Mouse (Mus musculus) testis, adult 2 months (tissue): ENCODE data around the gene Dnajc4. TPM values are rescaled to one million over a fixed set of nuclear protein-coding genes. Genes with fewer than 3 reads are reported as not detected.
A peak's percentile ranks its signal among the peaks of the same experiment; 100 is the strongest.

Experiments used
- H3K27ac ChIP-seq: fragments of 200-500 bp; 2 replicates; pipeline ENCODE4 v1.5.1; 2012; ENCODE audit warnings: low read depth, low read length; ENCODE audit not compliant: control insufficient read depth, insufficient read depth
- H3K27me3 ChIP-seq: fragments of 200-500 bp; 2 replicates; pipeline ENCODE4 v1.6.1; 2012; ENCODE audit warnings: mild to moderate bottlenecking, low read length, moderate library complexity; ENCODE audit not compliant: control insufficient read depth, insufficient read depth
- H3K36me3 ChIP-seq: fragments of 200-500 bp; 2 replicates; pipeline ENCODE4 v1.6.1; 2012; ENCODE audit warnings: mild to moderate bottlenecking, low read length; ENCODE audit not compliant: control insufficient read depth, insufficient read depth
- H3K4me1 ChIP-seq: fragments of 200-500 bp; 2 replicates; pipeline ENCODE4 v1.6.1; 2012; ENCODE audit warnings: low read length; ENCODE audit not compliant: control insufficient read depth, insufficient read depth
- H3K4me3 ChIP-seq: fragments of 200-500 bp; 2 replicates; pipeline ENCODE4 v1.5.1; 2012; ENCODE audit warnings: low read depth, mild to moderate bottlenecking, low read length, moderate library complexity, mixed read lengths; ENCODE audit not compliant: control insufficient read depth
- CTCF ChIP-seq: fragments of 200-500 bp; IDR thresholded peaks from 2 replicates; pipeline ENCODE4 v1.5.1; 2012; ENCODE audit warnings: low read depth, mild to moderate bottlenecking, inconsistent platforms, low read length, moderate library complexity; ENCODE audit not compliant: control insufficient read depth, insufficient read depth, insufficient replicate concordance
- POLR2A ChIP-seq: fragments of 200-500 bp; IDR thresholded peaks from 2 replicates; pipeline ENCODE4 v1.6.1; 2012; ENCODE audit warnings: low read depth, mild to moderate bottlenecking, inconsistent platforms, low read length, moderate library complexity; ENCODE audit not compliant: control insufficient read depth
- polyA plus RNA-seq: library from polyadenylated mRNA; depleted of rRNA; stranded (reverse); fragments of >200 nt; gene quantifications from 2 replicates; pipeline ENCODE4 v1.2.3, GENCODE M21; 2012; rRNA removed

Dnajc4 gene
- polyA plus RNA-seq, 1 experiment = 109 TPM

- Histone ChIP-seq H3K4me1 (peaks cover 21% of the 10 kb centered on the region), H3K4me3 (peak overlapping the region; percentile 9; the same call in 1 of the 2 replicates), H3K27me3 (no peaks in the 10 kb centered on the region), H3K36me3 (no peaks in the 10 kb centered on the region), H3K27ac (no peak overlapping the region)
- TF ChIP-seq CTCF = no peak
- 0 out of 2 replicates have a peak, but pooled peaks have one; percentile 15 for TF ChIP-seq POLR2A
Observed at GRCm38 (mm10) chr19:6939106-6940002, 53.0 kb downstream of the Dnajc4 start.

Other genes starting within 250 kb of the Dnajc4 start
- 12.5 and 16.4 TPM in 2 replicates for gene Rps6ka4, start 151.9 kb downstream of the Dnajc4 start, polyA plus RNA-seq
- gene Ccdc88b, start 134.4 kb downstream of the Dnajc4 start, polyA plus RNA-seq = 33.5 and 39.8 TPM in 2 replicates
- 52.9 and 64.6 TPM in 2 replicates for gene Trmt112, start 82.9 kb downstream of the Dnajc4 start, polyA plus RNA-seq
- 120 and 133 TPM in 2 replicates for gene Prdx5, start 82.5 kb downstream of the Dnajc4 start, polyA plus RNA-seq
- gene Esrra, start 70.8 kb downstream of the Dnajc4 start, polyA plus RNA-seq = 13.3 and 16.6 TPM in 2 replicates
- gene Catsperz, start 67.2 kb downstream of the Dnajc4 start, polyA plus RNA-seq = 1,294 and 1,426 TPM in 2 replicates
- 1.3 and 1.5 TPM in 2 replicates for gene Kcnk4, start 58.1 kb downstream of the Dnajc4 start, polyA plus RNA-seq
- gene Bad, start 50.7 kb downstream of the Dnajc4 start, polyA plus RNA-seq = 78.8 and 91.6 TPM in 2 replicates
- gene Gpr137, start 50.1 kb downstream of the Dnajc4 start, polyA plus RNA-seq = 205 and 212 TPM in 2 replicates
- 139 and 154 TPM in 2 replicates for gene Ppp1r14b, start 17.6 kb downstream of the Dnajc4 start, polyA plus RNA-seq
- gene Plcb3, start 16.1 kb downstream of the Dnajc4 start, polyA plus RNA-seq = 13.9 and 14.6 TPM in 2 replicates
- gene Fkbp2, start 12.1 kb downstream of the Dnajc4 start, polyA plus RNA-seq = 28.3 and 29.1 TPM in 2 replicates
- gene Vegfb, start 4.9 kb downstream of the Dnajc4 start, polyA plus RNA-seq = 7.5 and 8.4 TPM in 2 replicates
- 8.6 and 10.0 TPM in 2 replicates for gene Nudt22, start 3.5 kb upstream of the Dnajc4 start, polyA plus RNA-seq
- 6.6 and 6.7 TPM in 2 replicates for gene Trpt1, start 3.6 kb upstream of the Dnajc4 start, polyA plus RNA-seq
- 1.3 and 1.4 TPM in 2 replicates for gene Fermt3, start 26.9 kb upstream of the Dnajc4 start, polyA plus RNA-seq
- 53.1 and 54.5 TPM in 2 replicates for gene Stip1, start 47.4 kb upstream of the Dnajc4 start, polyA plus RNA-seq
- 39.2 and 47.3 TPM in 2 replicates for gene Macrod1, start 64.2 kb upstream of the Dnajc4 start, polyA plus RNA-seq
- gene Flrt1, start 113.2 kb upstream of the Dnajc4 start, polyA plus RNA-seq = 2.3 and 3.1 TPM in 2 replicates
- gene Otub1, start 213.7 kb upstream of the Dnajc4 start, polyA plus RNA-seq = 49.4 and 49.9 TPM in 2 replicates
- gene Cox8a, start 225.0 kb upstream of the Dnajc4 start, polyA plus RNA-seq = 117 and 148 TPM in 2 replicates
- 61.5 and 69.3 TPM in 2 replicates for gene Naa40, start 248.6 kb upstream of the Dnajc4 start, polyA plus RNA-seq